Mouse (Mus musculus) CD4-positive naive resting alpha-beta T cell, adult 76 days (primary cell): Measurements from ENCODE around the gene Phf13. TPM values are rescaled to one million over a fixed set of nuclear protein-coding genes. Genes with fewer than 3 reads are reported as not detected.

ENCODE experiments used
- total RNA-seq: library from RNA; stranded (reverse); gene quantifications from one replicate; pipeline ENCODE4 v1.2.4, GENCODE M21; 2023

Phf13 gene
- total RNA-seq, result 14.7 TPM

GRCm38 (mm10) chr4:151996173-151996950 lies at the start of gene Phf13:
TSS of gene Phf13 (minus strand) at chr4:151996258.

DNA sequence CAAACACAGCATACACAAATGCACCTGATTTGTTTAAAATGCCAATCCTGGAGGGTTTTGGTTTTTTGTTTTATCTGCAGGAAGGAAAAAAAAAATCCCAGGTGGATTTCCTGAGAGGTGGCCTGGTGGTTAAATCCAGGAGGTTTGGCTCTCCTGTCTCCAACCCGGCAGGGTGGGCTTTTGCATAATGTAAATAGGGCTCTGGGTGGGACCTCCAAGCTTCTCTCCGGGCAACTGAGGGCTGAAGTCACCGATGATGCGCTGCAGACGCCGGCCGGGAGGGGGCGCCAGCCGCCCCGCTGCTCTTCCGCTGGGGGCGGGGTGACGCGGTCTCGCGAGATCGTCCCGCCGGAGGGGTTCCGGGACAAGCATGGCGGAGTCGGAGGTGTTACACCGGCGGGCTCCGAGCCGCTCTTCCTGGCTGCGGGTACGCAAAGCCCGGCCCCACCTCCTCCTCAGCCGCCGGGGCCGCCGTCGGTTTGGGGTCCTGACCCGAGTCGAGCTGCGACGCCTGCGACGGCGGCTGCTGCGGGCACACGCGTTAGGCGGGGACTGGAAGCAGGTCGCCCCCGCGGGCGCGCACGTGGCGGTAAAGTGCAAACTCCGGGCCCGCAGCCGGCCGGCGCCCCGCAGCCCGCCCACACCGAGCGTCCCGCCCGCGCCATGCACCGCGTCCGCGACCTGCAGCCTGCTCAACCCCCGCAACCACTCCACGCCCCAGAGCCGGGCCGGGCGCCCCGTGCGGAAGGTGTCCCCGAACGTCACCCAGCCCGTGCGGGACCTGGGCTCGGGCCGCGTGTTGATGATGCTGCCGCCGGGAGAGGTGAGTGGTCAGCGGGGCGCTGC lies 43.1 kb upstream of the Phf13 start, which contains the start of gene Nol9:
Gene Nol9 (plus strand): TSS at position 337 of the 846 bp plus-strand sequence.

GRCm38 (mm10) chr4:152038225-152038984 lies 42.3 kb upstream of the Phf13 start, which contains the start of gene Tas1r1:
TSS of gene Tas1r1 (minus strand) at chr4:152038568.

GRCm38 (mm10) chr4:152027524-152027923 lies 31.5 kb upstream of the Phf13 start, which contains the start of gene Zbtb48:
TSS of gene Zbtb48 (minus strand) at chr4:152027671.

DNA sequence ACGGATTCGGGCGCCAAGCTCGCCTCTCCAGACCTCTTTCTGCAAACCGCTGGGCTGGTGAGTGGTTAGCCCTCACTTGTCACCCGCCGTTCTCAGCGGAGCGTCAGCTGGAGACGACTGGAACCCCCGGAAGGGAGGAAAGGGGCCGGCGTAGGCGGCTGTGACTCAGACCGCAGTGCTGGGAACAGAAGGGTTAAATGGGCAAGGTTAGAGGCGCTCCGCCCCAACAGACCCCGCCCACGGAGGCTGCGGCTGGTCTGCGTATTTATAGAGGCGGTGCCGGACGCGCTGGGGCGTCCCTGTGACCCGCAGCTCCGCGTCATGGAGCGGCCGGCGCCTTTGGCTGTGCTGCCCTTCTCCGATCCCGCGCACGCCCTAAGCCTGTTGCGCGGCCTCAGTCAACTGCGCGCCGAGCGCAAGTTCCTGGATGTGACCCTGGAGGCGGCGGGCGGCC lies 12.6 kb upstream of the Phf13 start, which contains the start of gene Klhl21:
Gene Klhl21 (plus strand): TSS at position 182 of the 454 bp plus-strand sequence.

DNA sequence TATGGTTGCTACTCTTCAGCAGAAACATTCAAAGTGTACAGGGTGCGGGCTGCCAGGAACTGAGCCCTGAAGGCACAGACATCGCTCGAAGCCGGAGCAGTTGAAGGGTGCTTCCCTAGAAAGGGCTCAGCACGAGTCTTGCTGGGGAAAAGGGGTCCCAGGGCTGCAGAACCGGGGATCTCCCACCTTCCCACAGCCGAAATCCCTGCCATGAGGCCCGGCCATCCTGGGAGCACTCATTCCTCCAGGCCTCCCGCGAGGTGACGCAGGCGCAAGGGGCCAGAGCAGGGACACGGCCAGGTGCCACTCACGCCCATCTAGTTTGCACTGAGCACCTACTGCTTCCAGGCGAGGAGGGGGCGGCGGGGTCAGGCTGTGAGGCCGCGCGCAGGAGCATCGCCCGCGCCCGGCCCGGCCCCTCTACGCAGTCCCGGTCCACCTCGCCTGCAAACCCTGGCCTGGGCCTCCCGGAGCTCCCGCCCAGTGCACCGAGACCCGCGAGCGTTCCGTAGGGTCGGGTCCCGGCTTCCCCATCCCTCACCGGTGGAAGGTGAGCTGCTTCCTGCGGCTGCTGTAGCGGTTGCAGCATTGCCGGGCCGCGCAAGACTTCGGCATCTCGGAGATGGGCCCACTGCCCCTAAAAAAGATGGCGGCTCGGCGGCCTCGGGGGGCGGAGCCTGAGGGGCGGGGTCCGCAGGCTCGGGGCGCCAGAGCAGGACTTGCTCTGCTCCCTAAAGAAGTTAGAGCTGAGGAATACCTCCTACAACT lies 7.5 kb downstream of the Phf13 start, which contains the start of gene Thap3:
Gene Thap3 (minus strand): TSS at position 656 of the 768 bp plus-strand sequence.

Other genes with a start within 250 kb of the Phf13 start
- gene Camta1, start 134.4 kb downstream of the Phf13 start, total RNA-seq, result 38.0 TPM
- gene Dnajc11, start 62.6 kb downstream of the Phf13 start, total RNA-seq, result 44.3 TPM
- 38.5 TPM for gene Thap3, start 7.3 kb downstream of the Phf13 start, total RNA-seq
- gene Klhl21, start 12.5 kb upstream of the Phf13 start, total RNA-seq, result 32.2 TPM
- 20.2 TPM for gene Zbtb48, start 31.4 kb upstream of the Phf13 start, total RNA-seq
- not detected for gene Tas1r1, start 42.3 kb upstream of the Phf13 start, total RNA-seq
- 42.2 TPM for gene Nol9, start 43.1 kb upstream of the Phf13 start, total RNA-seq
- 2.8 TPM for gene Plekhg5, start 76.2 kb upstream of the Phf13 start, total RNA-seq
- 36.5 TPM for gene Tnfrsf25, start 119.7 kb upstream of the Phf13 start, total RNA-seq
- gene Espn, start 156.1 kb upstream of the Phf13 start, total RNA-seq, result 2.7 TPM
- not detected for gene Hes2, start 162.6 kb upstream of the Phf13 start, total RNA-seq
- 6.3 TPM for gene Acot7, start 181.9 kb upstream of the Phf13 start, total RNA-seq